Mouse (Mus musculus): ENCODE measurements around the gene Htra1. TPM values are rescaled to one million over a fixed set of nuclear protein-coding genes. Genes with fewer than 3 reads are reported as not detected.

Htra1 gene
- polyA plus RNA-seq, 1 experiment, result 171 TPM

DNA sequence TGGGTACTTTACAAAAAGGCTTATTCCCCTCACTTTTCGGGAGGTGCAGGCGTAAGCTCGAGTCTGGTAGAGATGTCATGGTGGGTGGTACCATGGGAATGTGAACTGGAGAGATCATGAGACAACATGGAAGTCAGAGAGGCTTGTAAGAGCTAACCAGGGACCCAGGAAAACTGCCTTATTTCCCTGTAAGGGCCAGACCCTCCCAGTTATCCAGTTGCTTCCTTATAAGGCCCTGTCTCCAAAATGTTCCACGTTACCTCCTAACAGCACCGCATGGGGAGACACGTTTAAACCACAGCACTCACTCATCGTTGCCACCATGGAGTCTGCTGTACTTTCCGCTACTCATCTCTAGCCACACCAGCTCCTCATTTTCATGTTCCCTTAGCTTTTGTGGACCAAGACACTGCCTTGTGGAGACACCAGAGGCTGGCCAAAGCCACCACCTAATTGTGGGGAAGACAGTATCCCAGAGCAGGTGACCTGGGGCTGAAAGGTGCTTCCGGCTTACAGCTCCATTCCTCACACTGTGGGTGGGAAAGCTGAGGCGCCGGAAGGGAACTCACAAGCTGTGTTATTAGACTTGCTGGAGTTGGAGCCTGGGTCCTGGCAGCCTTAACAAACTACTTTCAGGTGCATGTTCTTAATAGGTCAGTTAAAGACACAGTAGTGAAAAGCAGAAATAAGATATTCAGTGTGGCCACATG lies 9.0 kb downstream of the Htra1 start:
- TF ChIP-seq POLR2A (IDR thresholded peaks at IDR 0.05; ENCODE audit: extremely low read depth, insufficient read depth, low read length), result no peak
- no peak for TF ChIP-seq CTCF (IDR thresholded peaks at IDR 0.05; ENCODE audit: extremely low read depth, insufficient read depth, low read length)
- Histone ChIP-seq H3K27ac (ENCODE audit: insufficient read depth, low read length) (no peak overlapping the region), H3K4me1 (ENCODE audit: control insufficient read depth, insufficient read depth, low read length) (peaks cover 1% of the 10 kb centered on the region; the same call in 1 of the 2 replicates), H3K4me3 (ENCODE audit: insufficient read depth, low read length) (no peak overlapping the region)

DNA sequence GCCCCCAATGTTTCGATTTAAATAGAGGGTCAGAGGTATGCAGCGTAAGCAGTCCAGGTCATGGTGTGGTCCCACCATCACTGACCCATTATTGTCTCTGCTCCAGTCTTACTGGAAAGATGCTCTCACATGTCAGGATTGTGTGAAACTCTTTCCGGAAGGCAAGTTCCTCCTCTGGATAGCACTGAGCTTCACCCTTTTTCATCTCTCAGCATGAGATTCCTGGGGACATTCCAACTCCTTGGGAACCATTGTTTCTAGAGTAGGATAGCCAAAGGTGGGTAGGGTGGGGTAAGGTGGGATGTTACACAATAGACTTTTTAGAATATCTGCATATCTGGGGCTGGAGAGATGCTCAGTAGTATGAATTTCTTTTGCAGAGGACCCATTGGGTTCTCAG lies 9.8 kb downstream of the Htra1 start:
- no peak overlapping the region for H3K4me3 ChIP-seq (ENCODE audit: insufficient read depth, low read length)
- H3K4me1 ChIP-seq (ENCODE audit: control insufficient read depth, insufficient read depth, low read length), result peaks cover 1% of the 10 kb centered on the region; the same call in 1 of the 2 replicates
- TF ChIP-seq POLR2A (IDR thresholded peaks at IDR 0.05; ENCODE audit: extremely low read depth, insufficient read depth, low read length) (no peak), CTCF (IDR thresholded peaks at IDR 0.05; ENCODE audit: extremely low read depth, insufficient read depth, low read length) (no peak)
- H3K27ac ChIP-seq (ENCODE audit: insufficient read depth, low read length), result no peak overlapping the region

DNA sequence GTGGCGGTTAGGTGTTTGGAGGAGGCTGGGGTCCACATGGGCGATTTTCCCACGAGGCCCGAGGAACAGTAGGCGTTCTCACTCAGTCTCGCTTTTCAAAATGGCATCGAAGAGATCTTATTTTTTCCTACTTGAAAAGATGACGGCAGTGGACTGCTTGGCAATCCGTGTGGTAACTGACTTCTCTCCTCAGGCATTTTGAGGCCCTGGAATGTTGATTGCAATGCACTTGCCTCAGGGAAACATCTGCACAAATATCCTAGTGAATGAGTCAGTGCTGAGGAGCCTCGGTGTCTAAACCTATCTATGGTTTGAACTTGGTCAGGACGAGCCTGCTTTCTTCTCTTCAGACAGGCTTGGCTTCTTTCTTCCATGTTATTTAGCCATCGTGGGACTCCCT lies 10.4 kb downstream of the Htra1 start:
- H3K27ac ChIP-seq (ENCODE audit: insufficient read depth, low read length), result no peak overlapping the region
- peaks cover 1% of the 10 kb centered on the region; the same call in 1 of the 2 replicates for H3K4me1 ChIP-seq (ENCODE audit: control insufficient read depth, insufficient read depth, low read length)
- H3K4me3 ChIP-seq (ENCODE audit: insufficient read depth, low read length), result no peak overlapping the region
- TF ChIP-seq POLR2A (IDR thresholded peaks at IDR 0.05; ENCODE audit: extremely low read depth, insufficient read depth, low read length), result no peak
- no peak for TF ChIP-seq CTCF (IDR thresholded peaks at IDR 0.05; ENCODE audit: extremely low read depth, insufficient read depth, low read length)

DNA sequence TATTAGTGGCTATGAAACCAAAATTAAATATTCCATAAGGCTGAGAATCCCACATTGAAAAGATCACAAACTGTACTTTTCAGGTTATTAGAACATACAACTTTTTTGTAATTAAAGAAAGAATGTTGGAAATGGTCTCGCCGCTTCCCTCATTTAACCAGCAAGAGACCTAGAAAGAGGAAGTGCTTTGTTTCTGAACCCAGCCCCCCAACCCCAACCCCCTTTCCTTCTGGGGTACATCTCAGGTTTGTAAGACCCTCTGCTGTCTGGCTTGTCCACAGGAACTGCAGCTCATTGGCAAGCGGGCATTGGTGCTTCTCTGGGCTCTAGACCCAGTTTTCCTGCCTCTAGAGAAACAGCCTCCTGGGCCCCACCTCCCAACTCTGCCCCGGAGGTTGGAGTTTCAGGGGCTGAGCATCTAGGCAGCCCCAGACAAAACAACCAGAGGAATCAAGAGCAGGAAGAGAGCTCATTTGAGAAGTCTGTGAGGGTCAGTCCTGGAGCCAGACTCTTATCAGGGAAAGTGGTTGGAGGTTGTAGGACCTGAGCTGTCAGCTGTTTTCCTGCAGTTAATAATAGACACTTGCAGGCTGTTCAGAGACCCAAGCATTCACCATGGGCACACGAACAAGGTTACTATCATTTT lies 12.8 kb downstream of the Htra1 start:
- no peak for TF ChIP-seq CTCF (IDR thresholded peaks at IDR 0.05; ENCODE audit: extremely low read depth, insufficient read depth, low read length)
- no peak for TF ChIP-seq POLR2A (IDR thresholded peaks at IDR 0.05; ENCODE audit: extremely low read depth, insufficient read depth, low read length)
- peak overlapping the region; percentile 10; the same call in 1 of the 2 replicates for H3K27ac ChIP-seq (ENCODE audit: insufficient read depth, low read length)
- H3K4me1 ChIP-seq (ENCODE audit: control insufficient read depth, insufficient read depth, low read length), result peaks cover 5% of the 10 kb centered on the region
- H3K4me3 ChIP-seq (ENCODE audit: insufficient read depth, low read length), result no peak overlapping the region

DNA sequence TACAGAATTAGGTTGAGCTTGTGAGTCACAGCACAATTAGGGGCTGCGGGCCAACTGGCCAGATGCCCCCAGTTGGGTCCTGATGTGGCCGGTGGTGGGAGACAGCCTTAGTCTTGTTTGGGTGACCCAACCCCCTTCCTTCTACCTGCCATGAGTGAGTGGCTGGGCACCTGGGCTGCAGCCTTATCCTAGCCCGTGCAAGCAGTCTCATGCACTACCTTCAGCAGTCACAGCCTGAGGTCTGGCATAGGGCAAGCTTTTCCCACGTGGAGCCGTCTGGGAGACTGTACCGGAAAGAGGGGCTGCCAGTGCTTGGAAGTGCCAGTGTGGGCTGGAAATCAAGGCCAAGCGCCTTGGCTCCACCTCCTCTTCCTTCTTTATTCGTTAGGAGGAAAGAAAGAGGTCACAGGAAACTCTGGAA lies 13.4 kb downstream of the Htra1 start:
- TF ChIP-seq CTCF (IDR thresholded peaks at IDR 0.05; ENCODE audit: extremely low read depth, insufficient read depth, low read length), result no peak
- no peak for TF ChIP-seq POLR2A (IDR thresholded peaks at IDR 0.05; ENCODE audit: extremely low read depth, insufficient read depth, low read length)
- Histone ChIP-seq H3K27ac (ENCODE audit: insufficient read depth, low read length) (peak overlapping the region; percentile 10; the same call in 1 of the 2 replicates), H3K4me3 (ENCODE audit: insufficient read depth, low read length) (no peak overlapping the region), H3K4me1 (ENCODE audit: control insufficient read depth, insufficient read depth, low read length) (peaks cover 7% of the 10 kb centered on the region)

DNA sequence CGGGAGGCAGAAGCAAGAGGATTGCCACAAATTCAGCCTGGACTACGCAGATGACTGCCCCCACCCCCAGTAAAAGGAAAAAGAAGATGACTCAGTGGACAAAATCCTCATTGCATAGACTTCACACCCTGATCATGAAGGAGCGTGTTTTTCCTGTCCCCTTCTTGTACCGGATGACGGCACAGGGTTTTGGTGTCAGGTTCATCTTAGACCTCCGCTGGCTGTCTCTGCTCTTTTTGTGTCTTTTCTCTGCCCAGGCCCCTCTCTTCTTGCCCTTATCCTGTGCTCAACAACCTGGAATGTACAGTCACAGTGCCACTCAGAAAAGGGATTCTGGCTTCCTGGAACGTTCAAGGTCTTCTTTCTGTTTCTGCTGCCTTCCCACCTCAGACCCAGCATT lies 14.6 kb downstream of the Htra1 start:
- TF ChIP-seq POLR2A (IDR thresholded peaks at IDR 0.05; ENCODE audit: extremely low read depth, insufficient read depth, low read length) (no peak), CTCF (IDR thresholded peaks at IDR 0.05; ENCODE audit: extremely low read depth, insufficient read depth, low read length) (no peak)
- Histone ChIP-seq H3K27ac (ENCODE audit: insufficient read depth, low read length) (no peak overlapping the region), H3K4me1 (ENCODE audit: control insufficient read depth, insufficient read depth, low read length) (peaks cover 7% of the 10 kb centered on the region), H3K4me3 (ENCODE audit: insufficient read depth, low read length) (no peak overlapping the region)

DNA sequence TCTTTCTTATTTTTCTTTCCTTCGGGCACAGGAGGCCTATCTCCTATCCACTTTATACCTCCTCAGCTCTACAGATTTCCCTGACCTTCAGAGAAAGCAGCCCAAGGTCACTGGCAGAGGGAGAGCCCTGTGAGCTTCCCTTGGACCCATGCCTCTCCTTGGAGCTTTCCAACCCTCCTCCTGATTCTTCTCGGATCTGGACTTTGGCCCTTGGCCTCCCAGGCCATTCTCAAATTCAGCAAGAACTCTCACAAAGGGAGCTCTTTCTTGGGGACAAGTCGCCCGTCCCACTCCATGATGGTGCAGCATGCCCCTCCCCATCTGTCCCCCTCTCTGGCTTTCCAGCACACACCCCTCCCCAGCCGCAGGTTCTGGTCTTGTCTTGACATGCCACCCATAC lies 15.1 kb downstream of the Htra1 start:
- Histone ChIP-seq H3K4me3 (ENCODE audit: insufficient read depth, low read length) (no peak overlapping the region), H3K27ac (ENCODE audit: insufficient read depth, low read length) (no peak overlapping the region), H3K4me1 (ENCODE audit: control insufficient read depth, insufficient read depth, low read length) (peaks cover 7% of the 10 kb centered on the region)
- no peak for TF ChIP-seq CTCF (IDR thresholded peaks at IDR 0.05; ENCODE audit: extremely low read depth, insufficient read depth, low read length)
- TF ChIP-seq POLR2A (IDR thresholded peaks at IDR 0.05; ENCODE audit: extremely low read depth, insufficient read depth, low read length), result no peak

DNA sequence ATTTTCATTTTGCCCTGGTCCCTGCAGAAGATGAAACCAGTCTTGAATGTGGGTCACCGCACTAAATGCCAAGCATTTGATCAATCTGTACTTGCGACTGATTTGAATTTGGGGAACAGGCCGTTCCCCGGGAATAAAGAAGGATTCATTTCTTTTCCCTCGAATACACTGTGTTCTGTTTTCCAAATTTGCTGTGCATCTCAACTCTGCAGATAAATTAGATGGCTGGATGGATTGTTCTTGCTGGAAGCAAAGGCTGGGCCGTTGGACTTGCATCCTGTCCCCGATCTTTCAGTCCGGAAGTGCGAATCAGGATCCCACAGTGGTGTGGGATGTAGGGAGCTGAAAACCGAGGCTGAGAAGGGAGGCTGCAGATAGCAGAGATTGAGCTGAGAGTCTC lies 17.5 kb downstream of the Htra1 start:
- TF ChIP-seq CTCF (IDR thresholded peaks at IDR 0.05; ENCODE audit: extremely low read depth, insufficient read depth, low read length) (no peak), POLR2A (IDR thresholded peaks at IDR 0.05; ENCODE audit: extremely low read depth, insufficient read depth, low read length) (no peak)
- H3K4me3 ChIP-seq (ENCODE audit: insufficient read depth, low read length), result no peak overlapping the region
- peaks cover 7% of the 10 kb centered on the region for H3K4me1 ChIP-seq (ENCODE audit: control insufficient read depth, insufficient read depth, low read length)
- H3K27ac ChIP-seq (ENCODE audit: insufficient read depth, low read length), result peak overlapping the region; percentile 86

DNA sequence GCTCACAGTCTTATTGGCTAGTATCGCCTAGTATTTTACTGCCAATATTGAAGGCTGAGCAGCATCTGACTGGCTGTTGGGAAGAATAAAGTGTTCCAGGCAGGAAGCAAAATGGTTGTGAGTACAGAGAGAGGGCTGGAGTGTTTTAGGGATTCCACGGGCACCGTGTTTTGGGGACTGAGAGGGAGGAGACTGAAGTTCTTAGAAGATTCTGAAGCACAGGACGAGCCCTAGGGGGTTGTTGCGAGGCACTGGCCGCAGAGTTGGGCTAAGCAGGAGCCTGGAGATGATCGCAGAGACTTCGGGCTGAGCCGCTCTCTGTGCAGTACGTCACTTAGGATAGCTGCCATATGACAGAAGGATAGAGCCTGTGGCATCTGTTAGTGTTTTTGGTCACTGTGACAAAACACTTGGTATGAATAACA lies 18.3 kb downstream of the Htra1 start:
- Histone ChIP-seq H3K4me1 (ENCODE audit: control insufficient read depth, insufficient read depth, low read length) (peaks cover 7% of the 10 kb centered on the region), H3K4me3 (ENCODE audit: insufficient read depth, low read length) (no peak overlapping the region), H3K27ac (ENCODE audit: insufficient read depth, low read length) (peak overlapping the region; percentile 36; the same call in 1 of the 2 replicates)
- TF ChIP-seq CTCF (IDR thresholded peaks at IDR 0.05; ENCODE audit: extremely low read depth, insufficient read depth, low read length), result no peak

DNA sequence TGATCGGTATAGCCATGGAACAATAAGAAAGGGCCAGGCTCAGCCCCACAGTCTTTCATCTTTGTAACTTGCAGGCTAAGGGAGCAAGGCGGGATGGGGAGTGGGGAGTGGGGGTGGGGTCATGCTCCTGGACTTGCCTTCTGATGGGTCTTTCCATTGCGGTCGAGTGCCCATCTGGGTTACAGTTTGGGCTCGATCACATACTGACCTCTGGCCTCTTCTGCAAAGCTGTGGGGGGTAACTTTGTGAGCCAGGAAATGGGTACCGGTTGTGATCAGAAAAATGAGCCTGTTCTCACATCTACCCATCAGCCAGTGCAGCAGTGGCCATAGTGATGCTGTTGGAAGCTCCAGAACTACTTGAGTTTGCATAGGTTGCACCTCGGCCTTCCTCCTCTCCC lies 22.6 kb downstream of the Htra1 start:
- no peak for TF ChIP-seq CTCF (IDR thresholded peaks at IDR 0.05; ENCODE audit: extremely low read depth, insufficient read depth, low read length)
- no peak for TF ChIP-seq POLR2A (IDR thresholded peaks at IDR 0.05; ENCODE audit: extremely low read depth, insufficient read depth, low read length)
- Histone ChIP-seq H3K27ac (ENCODE audit: insufficient read depth, low read length) (no peak overlapping the region), H3K4me1 (ENCODE audit: control insufficient read depth, insufficient read depth, low read length) (peaks cover 5% of the 10 kb centered on the region), H3K4me3 (ENCODE audit: insufficient read depth, low read length) (no peak overlapping the region)
